Mouse (Mus musculus) thymus, adult 2 months (tissue): ENCODE data around the gene Mzt1. TPM values are rescaled to one million over a fixed set of nuclear protein-coding genes. Genes with fewer than 3 reads are reported as not detected.
"Not testable (repeated sequence)": the region's sequence is repeated elsewhere in the genome, so short reads cannot be mapped to it uniquely, and the experiment has no call there.

Source experiments
- DNase-seq: peaks from one replicate; pipeline ENCODE4 v3.0.0; 2021
- H3K27ac ChIP-seq: fragments of 200-500 bp; 2 replicates; pipeline ENCODE4 v1.5.1; 2012; ENCODE audit warnings: low read length, control low read depth; ENCODE audit not compliant: control insufficient read depth, insufficient read depth
- H3K27me3 ChIP-seq: fragments of 200-500 bp; 2 replicates; pipeline ENCODE4 v1.6.1; 2012; ENCODE audit warnings: mild to moderate bottlenecking, low read length, moderate library complexity, mixed read lengths; ENCODE audit not compliant: control insufficient read depth, insufficient read depth
- H3K36me3 ChIP-seq: fragments of 200-500 bp; 2 replicates; pipeline ENCODE4 v1.6.1; 2012; ENCODE audit warnings: mild to moderate bottlenecking, low read length, moderate library complexity; ENCODE audit not compliant: control insufficient read depth, insufficient read depth
- H3K4me1 ChIP-seq: fragments of 200-500 bp; replicated peaks from 2 replicates; pipeline ENCODE4 v1.6.1; 2012; ENCODE audit warnings: low read length; ENCODE audit not compliant: control insufficient read depth, insufficient read depth
- H3K4me3 ChIP-seq: fragments of 200-500 bp; 2 replicates; pipeline ENCODE4 v1.5.1; 2012; ENCODE audit warnings: mild to moderate bottlenecking, low read length, control low read depth, moderate library complexity; ENCODE audit not compliant: control insufficient read depth, insufficient read depth
- CTCF ChIP-seq: fragments of 200-500 bp; IDR thresholded peaks from 2 replicates; pipeline ENCODE4 v1.5.1; 2012; ENCODE audit warnings: mild to moderate bottlenecking, control low read depth, low read length, moderate library complexity, borderline replicate concordance; ENCODE audit not compliant: control insufficient read depth, poor library complexity, insufficient read depth; ENCODE audit errors: extremely low read depth
- POLR2A ChIP-seq: fragments of 200-500 bp; IDR thresholded peaks from 2 replicates; pipeline ENCODE4 v1.6.1; 2012; ENCODE audit warnings: mild to moderate bottlenecking, low read length, control low read depth, moderate library complexity; ENCODE audit not compliant: control insufficient read depth, poor library complexity, insufficient read depth; ENCODE audit errors: extremely low read depth
- WGBS: fragments of 180-500 bp; shearing (Covaris S2); methylation state at CpG from one replicate; pipeline ENCODE4 v1.1.7; 2018; 5-methylcytosine and 5-hydroxymethylcytosine counted together
- polyA plus RNA-seq: library from polyadenylated mRNA; depleted of rRNA; stranded (reverse); fragments of >200 nt; gene quantifications from 2 replicates; pipeline ENCODE4 v1.2.3, GENCODE M21; 2012

Mzt1 gene
- polyA plus RNA-seq, 1 experiment: 19.6 TPM

DNA sequence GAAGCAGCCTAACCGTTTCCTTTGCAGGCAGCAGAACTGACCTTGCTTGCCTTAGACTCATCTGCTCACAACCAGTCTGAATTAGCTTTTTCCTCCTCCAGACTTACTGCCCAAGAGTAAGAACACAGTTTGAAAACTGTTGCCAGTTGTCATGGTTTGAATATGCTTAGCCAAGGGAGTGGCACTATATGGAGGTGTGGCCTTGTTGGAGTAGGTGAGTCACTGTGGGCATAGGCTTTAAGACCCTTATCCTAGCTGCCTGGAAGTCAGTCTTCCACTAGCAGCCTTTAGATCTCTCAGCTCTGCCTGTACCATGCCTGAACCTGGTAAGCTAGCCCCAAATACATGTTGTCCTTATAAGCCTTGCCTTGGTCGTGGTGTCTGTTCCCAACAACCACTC, 8.2 kb downstream of the Mzt1 start:
- no peak overlapping the region for H3K27ac ChIP-seq

DNA sequence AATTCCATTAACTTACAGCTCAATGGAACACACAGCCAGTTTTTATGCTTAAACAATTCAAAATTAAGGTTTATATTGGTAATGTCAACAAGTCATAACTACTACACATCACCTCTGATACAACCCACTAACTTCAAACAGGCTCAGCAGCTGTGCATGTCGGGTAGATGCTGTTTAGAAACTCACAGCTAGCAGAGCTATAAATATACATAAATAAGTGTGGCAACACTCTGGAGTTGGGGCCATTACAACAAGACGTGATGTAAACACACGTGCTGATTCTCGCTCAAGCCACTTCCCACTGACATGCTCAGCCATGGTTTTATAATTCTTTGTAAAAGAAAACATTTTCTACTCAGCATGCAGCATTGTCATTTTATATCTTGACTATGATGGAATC, 9.9 kb downstream of the Mzt1 start:
- Histone ChIP-seq H3K36me3 (peaks cover 19% of the 10 kb centered on the region), H3K4me1 (peaks cover 4% of the 10 kb centered on the region), H3K27me3 (no peaks in the 10 kb centered on the region), H3K4me3 (no peak overlapping the region), H3K27ac (no peak overlapping the region)
- WGBS: 88% methylated on average over 4 of the region's 4 CpGs
- DNase-seq: no peak
- TF ChIP-seq CTCF (no peak), POLR2A (no peak)

More for the DNA sequence above, 8.2 kb downstream of the Mzt1 start:
- H3K4me3 ChIP-seq: no peak overlapping the region
- H3K27me3 ChIP-seq: no peaks in the 10 kb centered on the region
- no peak for TF ChIP-seq CTCF
- TF ChIP-seq POLR2A: no peak
- DNase-seq: no peak
- WGBS: 97% methylated on average over 2 of the region's 2 CpGs
- peaks cover 19% of the 10 kb centered on the region for H3K36me3 ChIP-seq
- H3K4me1 ChIP-seq: peaks cover 10% of the 10 kb centered on the region

DNA sequence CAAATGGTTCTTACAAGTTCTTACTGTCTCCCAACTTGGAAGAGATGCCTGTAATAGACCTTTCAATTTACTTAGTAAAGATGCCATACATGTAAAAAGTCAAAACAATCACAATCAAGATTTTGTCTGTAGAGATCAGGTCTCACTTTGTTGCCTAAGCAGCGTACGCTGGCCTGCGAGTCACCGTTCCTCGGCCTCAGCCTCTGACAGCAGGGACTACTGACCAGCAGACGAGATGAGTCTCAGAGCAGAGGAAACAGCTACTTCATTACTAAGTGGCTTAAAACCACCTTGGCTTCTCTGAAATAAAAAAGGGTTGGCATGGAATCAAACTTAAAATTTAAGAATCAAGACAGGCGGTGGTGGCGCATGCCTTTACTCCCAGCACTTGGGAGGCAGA, 11.1 kb downstream of the Mzt1 start:
- WGBS: 97% methylated on average over 8 of the region's 8 CpGs
- H3K27me3 ChIP-seq, H3K4me3 ChIP-seq, H3K27ac ChIP-seq, DNase-seq, H3K4me1 ChIP-seq: not testable (repeated sequence)
- H3K36me3 ChIP-seq: peaks cover 19% of the 10 kb centered on the region

DNA sequence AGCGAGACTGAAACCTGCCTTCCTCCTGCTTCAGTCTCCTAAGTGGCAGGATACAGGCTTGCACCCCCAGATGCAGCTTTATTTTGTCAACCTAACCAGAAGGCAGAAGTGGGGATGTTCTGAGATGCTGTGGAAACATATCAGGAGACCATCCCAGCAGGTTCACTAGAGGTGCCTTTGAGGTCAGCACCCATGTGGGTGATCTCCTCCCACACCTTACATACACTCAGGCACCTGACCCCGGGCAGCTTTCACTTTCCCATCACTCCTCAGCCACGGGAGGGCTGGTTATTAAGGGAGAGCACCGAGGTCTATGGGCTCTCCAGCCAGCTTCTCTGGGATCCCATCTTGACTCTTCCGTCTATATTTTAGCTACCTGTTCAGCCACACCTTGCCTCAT, 13.3 kb downstream of the Mzt1 start:
- 88% methylated on average over 5 of the region's 5 CpGs for WGBS
- DNase-seq: no peak
- TF ChIP-seq POLR2A (no peak), CTCF (no peak)
- no peaks in the 10 kb centered on the region for H3K27me3 ChIP-seq
- peaks cover 14% of the 10 kb centered on the region for H3K36me3 ChIP-seq
- H3K27ac ChIP-seq: no peak overlapping the region
- H3K4me3 ChIP-seq: no peak overlapping the region
- no peaks in the 10 kb centered on the region for H3K4me1 ChIP-seq

DNA sequence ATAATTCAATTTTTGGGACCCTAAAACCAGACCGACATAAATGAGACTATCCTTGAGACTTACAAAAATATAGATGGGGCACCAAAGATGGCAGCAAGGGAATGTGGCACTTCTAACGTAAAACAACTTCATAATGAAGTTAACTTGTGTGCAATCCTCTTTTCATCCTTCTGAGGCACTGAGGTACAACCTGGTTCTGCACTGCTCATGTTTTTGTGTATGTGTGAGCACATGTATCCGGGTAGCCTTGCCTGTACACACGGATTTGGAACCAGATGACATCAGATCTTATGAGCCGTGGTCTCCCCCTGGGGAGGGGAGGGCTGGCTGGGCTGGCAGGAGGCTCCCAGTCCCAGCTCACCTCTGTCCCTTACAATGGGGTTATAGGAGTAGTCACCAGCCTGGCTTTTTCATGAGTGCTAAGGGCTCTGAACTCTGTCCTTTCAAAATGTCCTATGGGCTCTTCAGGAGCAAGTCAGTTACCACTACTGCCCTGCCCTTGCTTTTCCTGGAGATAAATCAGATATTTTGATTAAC, 14.5 kb downstream of the Mzt1 start:
- H3K4me1 ChIP-seq: no peaks in the 10 kb centered on the region
- H3K4me3 ChIP-seq: no peak overlapping the region
- H3K36me3 ChIP-seq: peaks cover 9% of the 10 kb centered on the region
- no peak overlapping the region for H3K27ac ChIP-seq
- no peaks in the 10 kb centered on the region for H3K27me3 ChIP-seq
- WGBS: 98% methylated on average over 5 of the region's 5 CpGs
- TF ChIP-seq POLR2A: no peak
- no peak for TF ChIP-seq CTCF
- DNase-seq: no peak

DNA sequence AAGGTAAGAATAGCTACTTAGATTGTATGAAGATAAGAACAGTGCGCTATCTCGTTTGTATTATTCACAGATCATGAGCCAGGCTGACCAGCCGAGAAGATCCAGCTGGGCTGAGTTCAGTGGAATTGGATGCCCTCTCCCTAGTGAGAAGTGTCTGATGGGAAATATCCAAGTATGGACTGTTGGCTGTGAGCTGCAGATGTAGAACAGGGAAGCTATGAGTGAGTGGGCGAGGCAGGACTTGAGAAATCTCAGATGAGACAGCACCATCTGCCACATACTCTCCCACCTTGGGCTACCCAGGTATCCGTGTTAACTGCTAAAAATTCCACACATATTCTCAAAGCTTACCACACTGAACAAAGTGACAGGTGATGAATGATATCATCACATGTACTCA, 15.9 kb downstream of the Mzt1 start:
- H3K36me3 ChIP-seq: peaks cover 4% of the 10 kb centered on the region
- no peak overlapping the region for H3K4me3 ChIP-seq
- TF ChIP-seq CTCF: no peak
- TF ChIP-seq POLR2A: no peak
- DNase-seq: no peak
- H3K27me3 ChIP-seq: no peaks in the 10 kb centered on the region
- H3K4me1 ChIP-seq: no peaks in the 10 kb centered on the region
- 83% methylated on average over 5 of the region's 5 CpGs for WGBS
- H3K27ac ChIP-seq: no peak overlapping the region

DNA sequence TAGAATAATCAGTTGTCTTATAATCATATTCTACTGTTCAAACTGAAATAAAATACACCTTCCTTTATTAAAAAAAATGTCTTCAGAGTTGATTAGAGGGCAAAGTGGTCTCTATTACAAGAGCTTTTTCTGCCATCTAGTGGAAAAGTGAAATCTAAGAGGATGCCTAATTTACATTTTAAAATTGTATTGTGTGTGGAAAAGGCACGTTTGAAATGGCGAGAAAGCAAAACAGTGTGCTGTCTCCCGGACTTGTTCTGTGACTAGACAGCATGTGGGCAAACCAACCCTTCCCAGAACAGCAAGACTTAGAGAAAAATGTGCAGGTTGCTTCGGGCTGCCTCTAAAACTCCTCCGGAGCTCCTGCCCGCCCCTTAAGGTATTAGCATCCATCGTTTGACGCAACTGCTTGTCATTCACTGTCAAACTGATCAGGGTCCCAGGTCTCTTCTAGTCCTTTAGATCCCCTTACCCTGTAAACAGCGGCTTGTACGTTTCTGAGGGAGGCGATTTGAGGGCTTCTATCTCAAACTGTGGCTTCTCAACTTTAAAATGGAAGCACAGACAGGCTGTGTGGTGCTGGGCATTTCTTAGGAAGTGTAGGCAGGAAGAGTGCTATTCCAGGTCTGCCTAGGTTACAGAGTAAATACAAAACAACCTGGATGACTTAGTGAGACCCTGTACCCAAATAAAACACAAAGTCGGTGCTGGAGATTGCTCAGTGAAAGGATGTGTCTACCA, 23.4 kb downstream of the Mzt1 start:
- no peaks in the 10 kb centered on the region for H3K36me3 ChIP-seq
- WGBS: 57% methylated on average over 12 of the region's 12 CpGs
- DNase-seq: no peak
- H3K27me3 ChIP-seq: no peaks in the 10 kb centered on the region
- H3K4me1 ChIP-seq: no peaks in the 10 kb centered on the region
- no peak overlapping the region for H3K4me3 ChIP-seq
- TF ChIP-seq CTCF: no peak
- TF ChIP-seq POLR2A: no peak
- H3K27ac ChIP-seq: no peak overlapping the region
